Mouse (Mus musculus): ENCODE measurements at regions not wholly inside any gene's neighbourhood (a gene's known extent, or its start where the extent isn't known, plus 50 kb on each side); places are given as distances from the start of the nearest gene placed in this dataset.
A peak's percentile ranks its signal among the peaks of the same experiment; 100 is the strongest.

DNA sequence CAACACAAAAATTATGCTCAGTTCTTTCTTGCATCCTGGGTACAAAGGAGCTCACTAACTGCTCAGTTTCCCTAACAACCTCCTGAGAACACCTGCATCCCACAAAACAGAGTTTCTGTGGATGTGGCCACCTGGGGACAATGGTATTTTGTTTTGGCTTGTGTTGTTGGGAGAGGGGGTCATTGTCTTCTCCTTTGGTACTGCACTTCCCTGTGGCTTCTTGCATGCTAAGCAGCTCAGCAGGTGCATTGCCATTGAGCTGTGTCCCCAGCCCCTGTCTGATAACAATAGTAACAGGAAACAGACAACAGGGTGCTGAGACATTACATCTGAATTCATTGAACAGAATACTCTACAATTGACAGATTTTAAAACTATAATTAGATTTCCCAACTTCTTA lies 151.6 kb upstream of the Gcfc2 start:
- ATAC-seq: no peak
- Histone ChIP-seq H3K36me3 (ENCODE audit: insufficient read depth) (no peaks in the 10 kb centered on the region), H3K9me3 (ENCODE audit: low read length) (no peaks in the 10 kb centered on the region), H3K27me3 (ENCODE audit: insufficient read depth, low read length) (no peaks in the 10 kb centered on the region), H3K27ac (ENCODE audit: low read depth, low read length) (no peak overlapping the region), H3K4me2 (ENCODE audit: low read depth) (no peak overlapping the region), H3K9ac (no peak overlapping the region), H3K4me3 (ENCODE audit: low read depth, low read length) (no peak overlapping the region), H3K4me1 (ENCODE audit: insufficient read depth) (no peaks in the 10 kb centered on the region)
- DNase-seq: no peak
- TF ChIP-seq CTCF (IDR thresholded peaks at IDR 0.05; ENCODE audit: low read depth): no peak

DNA sequence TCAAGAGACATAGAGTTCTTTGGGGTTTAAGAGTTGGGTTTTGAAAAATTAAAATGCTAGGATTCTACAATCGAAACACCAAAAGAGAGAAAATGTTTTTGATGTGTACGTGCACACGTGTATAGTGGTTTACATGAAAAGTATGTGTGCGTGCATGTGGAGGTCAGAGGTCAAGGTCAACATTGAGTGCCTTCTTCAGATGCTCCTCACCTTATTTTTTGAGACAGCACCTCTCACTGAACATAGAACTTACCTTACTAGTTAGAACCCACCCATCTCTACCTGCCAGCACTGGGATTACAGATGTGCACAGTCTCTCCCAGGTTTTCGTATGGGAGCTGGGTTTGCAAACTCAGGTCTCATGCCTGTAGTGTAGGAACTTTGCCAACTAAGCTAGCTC lies 141.3 kb upstream of the Gcfc2 start:
- 88% methylated on average over 5 of the region's 5 CpGs for WGBS
- no peak for TF ChIP-seq CTCF (IDR thresholded peaks at IDR 0.05; ENCODE audit: low read depth)

DNA sequence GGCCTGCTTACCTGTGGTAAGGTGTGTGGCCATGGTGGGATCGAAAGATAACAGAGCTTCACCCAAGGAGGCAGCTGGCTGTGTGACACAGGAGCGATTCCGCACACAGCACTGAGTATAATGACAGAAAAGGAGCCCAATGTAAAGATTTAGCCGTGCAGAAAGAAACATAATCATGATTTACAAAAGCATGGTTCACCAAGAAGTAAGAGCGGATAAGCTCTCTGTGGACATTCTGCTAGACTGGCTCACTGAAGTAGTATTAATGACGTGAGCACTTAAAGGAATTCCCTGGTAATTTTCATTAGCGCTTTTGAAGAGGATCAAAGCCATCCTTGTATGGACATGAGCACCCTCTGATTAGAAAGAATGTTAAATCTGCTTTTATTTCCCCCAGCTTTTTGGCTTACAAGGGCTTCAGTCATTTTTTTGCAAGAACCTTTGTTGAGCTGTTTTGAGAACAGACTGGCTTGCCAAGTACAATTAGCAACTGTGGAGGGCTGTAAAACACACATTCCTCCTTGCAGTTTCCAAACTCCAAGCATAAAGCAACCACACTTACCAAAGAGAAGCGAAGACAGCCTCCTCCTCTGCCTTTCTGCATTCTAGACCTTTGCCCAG lies 140.5 kb upstream of the Gcfc2 start:
- Histone ChIP-seq H3K36me3 (ENCODE audit: insufficient read depth) (no peaks in the 10 kb centered on the region), H3K4me3 (ENCODE audit: low read depth, low read length) (no peak overlapping the region), H3K4me2 (ENCODE audit: low read depth) (no peak overlapping the region), H3K27ac (ENCODE audit: low read depth, low read length) (no peak overlapping the region), H3K4me1 (ENCODE audit: insufficient read depth) (peaks cover 4% of the 10 kb centered on the region; the same call in 1 of the 2 replicates), H3K9ac (no peak overlapping the region), H3K27me3 (ENCODE audit: insufficient read depth, low read length) (no peaks in the 10 kb centered on the region), H3K9me3 (ENCODE audit: low read length) (no peaks in the 10 kb centered on the region)
- 27% methylated on average over 8 of the region's 8 CpGs for WGBS
- TF ChIP-seq CTCF (IDR thresholded peaks at IDR 0.05; ENCODE audit: low read depth): no peak
- DNase-seq: peak; percentile 57
- ATAC-seq: peak; percentile 47

More for the DNA sequence above, 141.3 kb upstream of the Gcfc2 start:
- H3K36me3 ChIP-seq (ENCODE audit: insufficient read depth): no peaks in the 10 kb centered on the region
- no peak overlapping the region for H3K4me3 ChIP-seq (ENCODE audit: low read depth, low read length)
- ATAC-seq (no peak), DNase-seq (no peak)
- no peak overlapping the region for H3K9ac ChIP-seq
- no peaks in the 10 kb centered on the region for H3K27me3 ChIP-seq (ENCODE audit: insufficient read depth, low read length)
- H3K9me3 ChIP-seq (ENCODE audit: low read length): no peaks in the 10 kb centered on the region
- no peak overlapping the region for H3K4me2 ChIP-seq (ENCODE audit: low read depth)
- H3K27ac ChIP-seq (ENCODE audit: low read depth, low read length): no peak overlapping the region
- peaks cover 4% of the 10 kb centered on the region; the same call in 1 of the 2 replicates for H3K4me1 ChIP-seq (ENCODE audit: insufficient read depth)

GRCm38 (mm10) chr6:81795281-81795680 lies 128.2 kb upstream of the Gcfc2 start:
- H3K4me1 ChIP-seq (ENCODE audit: insufficient read depth): no peaks in the 10 kb centered on the region
- no peaks in the 10 kb centered on the region for H3K36me3 ChIP-seq (ENCODE audit: insufficient read depth)
- no peak for ATAC-seq
- no peak overlapping the region for H3K4me2 ChIP-seq (ENCODE audit: low read depth)
- H3K27ac ChIP-seq (ENCODE audit: low read depth, low read length): no peak overlapping the region
- H3K9ac ChIP-seq: no peak overlapping the region
- no peaks in the 10 kb centered on the region for H3K9me3 ChIP-seq (ENCODE audit: low read length)
- DNase-seq: no peak
- TF ChIP-seq CTCF (IDR thresholded peaks at IDR 0.05; ENCODE audit: low read depth): no peak
- H3K27me3 ChIP-seq (ENCODE audit: insufficient read depth, low read length): no peaks in the 10 kb centered on the region
- no peak overlapping the region for H3K4me3 ChIP-seq (ENCODE audit: low read depth, low read length)
- WGBS: 73% methylated on average over 6 of the region's 6 CpGs

DNA sequence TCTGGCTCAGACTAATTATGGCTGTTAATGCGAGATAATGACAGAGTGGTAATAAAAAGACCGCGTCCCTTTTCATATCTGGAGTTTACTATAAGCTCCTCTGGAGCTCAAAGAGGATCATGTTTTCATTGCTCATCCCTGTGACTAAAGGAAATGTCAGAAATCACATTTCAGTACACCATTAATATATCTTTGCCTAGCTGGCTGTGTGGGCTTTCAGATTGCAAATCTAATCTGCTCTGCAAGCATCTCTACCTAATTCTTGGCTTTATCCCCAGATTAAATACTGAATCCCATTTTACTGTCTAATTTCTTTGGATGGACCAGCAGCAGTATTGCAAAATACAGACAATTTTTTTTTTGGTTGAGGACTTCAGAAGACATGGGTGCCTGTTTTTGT lies 122.6 kb upstream of the Gcfc2 start:
- Histone ChIP-seq H3K4me3 (ENCODE audit: low read depth, low read length) (no peak overlapping the region), H3K4me1 (ENCODE audit: insufficient read depth) (no peaks in the 10 kb centered on the region), H3K9me3 (ENCODE audit: low read length) (no peaks in the 10 kb centered on the region), H3K4me2 (ENCODE audit: low read depth) (no peak overlapping the region), H3K9ac (no peak overlapping the region), H3K36me3 (ENCODE audit: insufficient read depth) (no peaks in the 10 kb centered on the region), H3K27ac (ENCODE audit: low read depth, low read length) (no peak overlapping the region), H3K27me3 (ENCODE audit: insufficient read depth, low read length) (no peaks in the 10 kb centered on the region)
- 62% methylated on average over 3 of the region's 3 CpGs for WGBS
- ATAC-seq: no peak
- TF ChIP-seq CTCF (IDR thresholded peaks at IDR 0.05; ENCODE audit: low read depth): no peak
- DNase-seq: no peak

DNA sequence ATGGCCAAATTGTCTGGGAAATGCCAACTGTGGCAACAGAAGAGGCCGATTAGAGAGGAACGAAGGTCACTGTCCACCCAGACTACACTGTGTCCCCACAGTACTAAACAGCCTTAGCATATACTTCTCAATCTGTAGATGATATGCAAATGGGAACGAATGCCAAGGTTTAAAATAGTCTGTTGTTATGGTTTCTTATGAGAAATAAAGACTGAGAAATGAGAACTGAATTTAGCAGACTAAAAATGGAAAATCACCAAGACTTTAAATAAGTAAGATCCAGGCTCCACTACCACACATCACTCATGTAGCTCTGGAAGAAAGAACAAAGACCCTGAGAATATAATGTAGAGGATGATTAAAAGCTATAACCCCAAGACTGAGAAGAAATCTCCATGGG lies 121.7 kb upstream of the Gcfc2 start:
- Histone ChIP-seq H3K9me3 (ENCODE audit: low read length) (no peaks in the 10 kb centered on the region), H3K4me3 (ENCODE audit: low read depth, low read length) (no peak overlapping the region), H3K36me3 (ENCODE audit: insufficient read depth) (no peaks in the 10 kb centered on the region), H3K27me3 (ENCODE audit: insufficient read depth, low read length) (no peaks in the 10 kb centered on the region), H3K4me2 (ENCODE audit: low read depth) (no peak overlapping the region), H3K27ac (ENCODE audit: low read depth, low read length) (no peak overlapping the region), H3K9ac (no peak overlapping the region), H3K4me1 (ENCODE audit: insufficient read depth) (no peaks in the 10 kb centered on the region)
- peak; percentile 18 for DNase-seq
- TF ChIP-seq CTCF (IDR thresholded peaks at IDR 0.05; ENCODE audit: low read depth): no peak
- 84% methylated on average over 3 of the region's 3 CpGs for WGBS
- peak; percentile 43; the same call in 1 of the 2 replicates for ATAC-seq

DNA sequence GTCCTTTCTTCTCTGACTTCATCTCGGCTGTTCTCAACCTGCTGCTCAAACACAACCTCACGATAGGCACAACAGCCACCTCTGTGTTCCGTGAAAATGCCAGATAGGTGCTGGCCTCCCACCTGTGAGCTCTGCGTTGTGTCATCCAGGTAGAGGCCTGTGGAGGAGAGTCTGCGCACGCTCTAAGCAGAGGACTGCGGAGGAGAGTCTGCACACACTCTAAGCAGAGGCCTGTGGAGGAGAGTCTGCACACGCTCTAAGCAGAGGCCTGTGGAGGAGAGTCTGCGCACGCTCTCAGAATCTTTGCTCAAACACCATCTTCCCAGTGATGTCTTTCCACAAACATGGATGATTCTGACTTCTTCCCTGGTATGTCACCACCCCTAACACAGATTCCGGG lies 117.5 kb upstream of the Gcfc2 start:
- no peak overlapping the region for H3K4me2 ChIP-seq (ENCODE audit: low read depth)
- no peak for TF ChIP-seq CTCF (IDR thresholded peaks at IDR 0.05; ENCODE audit: low read depth)
- 96% methylated on average over 11 of the region's 11 CpGs for WGBS

More for the DNA sequence above, 117.5 kb upstream of the Gcfc2 start:
- Histone ChIP-seq H3K27me3 (ENCODE audit: insufficient read depth, low read length) (no peaks in the 10 kb centered on the region), H3K4me3 (ENCODE audit: low read depth, low read length) (no peak overlapping the region), H3K27ac (ENCODE audit: low read depth, low read length) (no peak overlapping the region), H3K4me1 (ENCODE audit: insufficient read depth) (no peaks in the 10 kb centered on the region), H3K9ac (no peak overlapping the region), H3K9me3 (ENCODE audit: low read length) (no peaks in the 10 kb centered on the region), H3K36me3 (ENCODE audit: insufficient read depth) (no peaks in the 10 kb centered on the region)
- DNase-seq: no peak
- ATAC-seq: no peak

All from forebrain, postnatal 0 days (tissue).